ENCODE assay signal across 16 mouse cellular contexts in genomic region chr2:129214774-129215173, GRCm38 (mm10). TPM values are rescaled to one million over a fixed set of nuclear protein-coding genes. Genes with fewer than 3 reads are reported as not detected.
DNase-seq lines count a peak whose midpoint lies in the region; ATAC-seq and TF ChIP-seq lines count a peak whose summit lies in the region.
"Had no signal": no experiment of that assay in that cellular context is flagged by ENCODE, and none has a peak within 500 bp of the region (broad histone marks: within the 10 kb centered on the region; RNA-seq: fewer than 3 reads in every experiment).

No protein-coding gene starts in this region.

- H3K27ac ChIP-seq in heart, embryonic 13.5 days (replicated peaks): no peak overlapping the region
- H3K27ac ChIP-seq in MEL (ENCODE audit: control insufficient read depth, low read depth, low read length): peak overlapping the region; percentile 23
- no peak overlapping the region for H3K27ac ChIP-seq in intestine, embryonic 16.5 days (ENCODE audit: low read length)
- peak overlapping the region; percentile 55; the same call in 1 of the 2 replicates for H3K27ac ChIP-seq in liver, postnatal 0 days (ENCODE audit: low read depth)
- H3K27ac ChIP-seq: gastrocnemius, adult 2 months had no signal

- no peaks in the 10 kb centered on the region for H3K27me3 ChIP-seq in heart, embryonic 13.5 days (replicated peaks)
- H3K27me3 ChIP-seq in MEL (ENCODE audit: control insufficient read depth in 1 of 2, insufficient read depth in 2 of 2, low read length in 2 of 2): no peaks in the 10 kb centered on the region
- H3K27me3 ChIP-seq in intestine, embryonic 16.5 days (replicated peaks; ENCODE audit: control insufficient read depth, insufficient read depth, low read length): no peaks in the 10 kb centered on the region
- no peaks in the 10 kb centered on the region for H3K27me3 ChIP-seq in liver, postnatal 0 days (ENCODE audit: insufficient read depth, low read length)

- DNase-seq in heart, postnatal 25 days (ENCODE audit: low spot score): no peak
- peak; percentile 78 for DNase-seq in MEL (ENCODE audit: low read depth, low spot score)
- peak; percentile 33 for DNase-seq in liver, postnatal 0 days
- no peak for DNase-seq in thymus, postnatal 14 days
- no peak for DNase-seq in layer of hippocampus, adult 9-10 months (ENCODE audit: low spot score)
- DNase-seq: cerebellum, adult 11 months; cerebellum, postnatal 36 days; forebrain, postnatal 0 days; gastrocnemius, adult 2 months; heart, adult 18-20 months; kidney, adult 9 months; lung, postnatal 10 days; right cerebral cortex, adult 18-20 months; thymus, adult 2 months had no signal

- intact Hi-C loops in heart, postnatal 25 days (cut with DNase I): no loop called here

- peak; percentile 52; the same call in 1 of the 2 replicates for ATAC-seq in heart, embryonic 13.5 days (ENCODE audit: extremely low read depth, insufficient number of reproducible peaks, low FRiP score, low TSS enrichment)
- ATAC-seq in intestine, embryonic 16.5 days: 0 out of 2 replicates have a peak, but pooled peaks have one; percentile 39
- ATAC-seq in liver, postnatal 0 days: peak; percentile 78
- ATAC-seq: forebrain, postnatal 0 days had no signal

- 81% methylated on average over 5 of the region's 5 CpGs for WGBS in heart, embryonic 13.5 days
- WGBS in intestine, embryonic 16.5 days: 89% methylated on average over 5 of the region's 5 CpGs
- 58% methylated on average over 5 of the region's 5 CpGs for WGBS in liver, postnatal 0 days (ENCODE audit: insufficient replicate concordance)

- H3K4me2 ChIP-seq in heart, embryonic 13.5 days: no peak overlapping the region
- H3K4me2 ChIP-seq in intestine, embryonic 16.5 days (ENCODE audit: low read depth, low read length): no peak overlapping the region
- peak overlapping the region; percentile 13; the same call in 1 of the 2 replicates for H3K4me2 ChIP-seq in liver, postnatal 0 days (ENCODE audit: low read depth, low read length)

- peaks cover 32% of the 10 kb centered on the region for H3K36me3 ChIP-seq in heart, embryonic 13.5 days
- peaks cover 3 to 7% of the 10 kb centered on the region in 2 experiments for H3K36me3 ChIP-seq in MEL (ENCODE audit: control insufficient read depth in 1 of 2, insufficient read depth in 2 of 2, low read length in 2 of 2)
- H3K36me3 ChIP-seq in intestine, embryonic 16.5 days (ENCODE audit: control insufficient read depth, insufficient read depth, low read length): peaks cover 1% of the 10 kb centered on the region; the same call in 1 of the 2 replicates
- H3K36me3 ChIP-seq in liver, postnatal 0 days (replicated peaks; ENCODE audit: insufficient read depth, low read length): peaks cover 28% of the 10 kb centered on the region

- no peaks in the 10 kb centered on the region for H3K9me3 ChIP-seq in heart, embryonic 13.5 days
- no peaks in the 10 kb centered on the region for H3K9me3 ChIP-seq in MEL (replicated peaks; ENCODE audit: insufficient read depth, low read length)
- no peaks in the 10 kb centered on the region for H3K9me3 ChIP-seq in intestine, embryonic 16.5 days (ENCODE audit: control insufficient read depth, low read length)
- no peaks in the 10 kb centered on the region for H3K9me3 ChIP-seq in liver, postnatal 0 days (ENCODE audit: low read length)

- H3K4me1 ChIP-seq in heart, embryonic 13.5 days: peaks cover 11% of the 10 kb centered on the region
- peaks cover 3 to 7% of the 10 kb centered on the region in 2 experiments for H3K4me1 ChIP-seq in MEL (ENCODE audit: control insufficient read depth in 1 of 2, insufficient read depth in 2 of 2, low read length in 2 of 2)
- H3K4me1 ChIP-seq in intestine, embryonic 16.5 days (ENCODE audit: control insufficient read depth, insufficient read depth, low read length): peaks cover 9% of the 10 kb centered on the region; the same call in 1 of the 2 replicates
- H3K4me1 ChIP-seq in liver, postnatal 0 days (ENCODE audit: insufficient read depth): peaks cover 24% of the 10 kb centered on the region

- H3K79me2 ChIP-seq in MEL (ENCODE audit: control insufficient read depth, insufficient read depth, low read length, poor library complexity): no peaks in the 10 kb centered on the region

- H3K4me3 ChIP-seq in heart, embryonic 13.5 days: no peak overlapping the region
- no peak overlapping the region for H3K4me3 ChIP-seq in MEL (ENCODE audit: control insufficient read depth in 1 of 2, insufficient read depth in 1 of 2, low read depth in 2 of 2, low read length in 2 of 2)
- no peak overlapping the region for H3K4me3 ChIP-seq in intestine, embryonic 16.5 days (ENCODE audit: low read length)
- no peak overlapping the region for H3K4me3 ChIP-seq in liver, postnatal 0 days (ENCODE audit: low read depth, low read length)
- H3K4me3 ChIP-seq: gastrocnemius, adult 2 months had no signal

- H3K9ac ChIP-seq in heart, embryonic 13.5 days: no peak overlapping the region
- no peak overlapping the region for H3K9ac ChIP-seq in MEL (ENCODE audit: control insufficient read depth, low read depth, low read length, poor library complexity, severe bottlenecking)
- H3K9ac ChIP-seq in intestine, embryonic 16.5 days (ENCODE audit: low read depth, low read length): no peak overlapping the region
- H3K9ac ChIP-seq in liver, postnatal 0 days (replicated peaks): no peak overlapping the region
- H3K9ac ChIP-seq: forebrain, postnatal 0 days had no signal

- TF ChIP-seq RAD21 in MEL (IDR thresholded peaks at IDR 0.05; ENCODE audit: low read depth, low read length): no peak

- TF ChIP-seq EP300 in MEL (IDR thresholded peaks at IDR 0.05; ENCODE audit: low read depth in 1 of 2, low read length in 2 of 2): peak; percentile 38 to 65; a peak in 3 of 4 replicates
- peak; percentile 80 for TF ChIP-seq EP300 in liver, postnatal 0 days (IDR thresholded peaks at IDR 0.05; ENCODE audit: low read depth)

- no peak for TF ChIP-seq CTCF in MEL (IDR thresholded peaks at IDR 0.05 in 2 of 3, conservative IDR thresholded peaks at IDR 0.05 in 1 of 3; ENCODE audit: control insufficient read depth in 1 of 3, insufficient read depth in 1 of 3, low read depth in 2 of 3, low read length in 3 of 3, poor library complexity in 1 of 3, severe bottlenecking in 1 of 3)
- no peak for TF ChIP-seq CTCF in liver, postnatal 0 days (IDR thresholded peaks at IDR 0.05; ENCODE audit: low read depth)

- no peak for TF ChIP-seq POLR2A in MEL (IDR thresholded peaks at IDR 0.05; ENCODE audit: control insufficient read depth in 1 of 2, insufficient read depth in 1 of 2, low read depth in 1 of 2, low read length in 2 of 2, poor library complexity in 1 of 2)

TF ChIP-seq in MEL, 35 proteins besides CTCF, POLR2A, EP300 and RAD21 (continues in another document):
- TF ChIP-seq ZMIZ1 (IDR thresholded peaks at IDR 0.05; ENCODE audit: low read depth, low read length): no peak
- TF ChIP-seq TCF12 (IDR thresholded peaks at IDR 0.05; ENCODE audit: low read depth, low read length): peak; percentile 70
- TF ChIP-seq ZC3H11A (IDR thresholded peaks at IDR 0.05; ENCODE audit: low read depth, low read length): no peak
- peak; percentile 58 for TF ChIP-seq NRF1 (IDR thresholded peaks at IDR 0.05; ENCODE audit: insufficient read depth, low read depth, low read length, poor library complexity, severe bottlenecking)
- TF ChIP-seq ELF1 (IDR thresholded peaks at IDR 0.05; ENCODE audit: low read depth, low read length): no peak
- no peak for TF ChIP-seq NELFE (IDR thresholded peaks at IDR 0.05; ENCODE audit: low read depth, low read length)
- no peak for TF ChIP-seq MYC (IDR thresholded peaks at IDR 0.05; ENCODE audit: low read depth, low read length)
- TF ChIP-seq SIN3A (IDR thresholded peaks at IDR 0.05; ENCODE audit: low read length): 0 out of 2 replicates have a peak, but pooled peaks have one; percentile 34
- TF ChIP-seq TBP (IDR thresholded peaks at IDR 0.05; ENCODE audit: low read depth, low read length): no peak
- TF ChIP-seq TAL1 (IDR thresholded peaks at IDR 0.05; ENCODE audit: low read length): peak; percentile 67
- no peak for TF ChIP-seq BHLHE40 (IDR thresholded peaks at IDR 0.05; ENCODE audit: borderline replicate concordance, low read depth, low read length)
- TF ChIP-seq POLR2AphosphoS5 (IDR thresholded peaks at IDR 0.05; ENCODE audit: borderline replicate concordance, low read depth, low read length): no peak
- no peak for TF ChIP-seq GABPA (IDR thresholded peaks at IDR 0.05; ENCODE audit: low read depth, low read length)
- TF ChIP-seq SMC3 (IDR thresholded peaks at IDR 0.05; ENCODE audit: low read depth, low read length): no peak
- TF ChIP-seq CHD1 (IDR thresholded peaks at IDR 0.05; ENCODE audit: low read depth, low read length): no peak
- no peak for TF ChIP-seq ZKSCAN1 (IDR thresholded peaks at IDR 0.05; ENCODE audit: low read depth, low read length)
- TF ChIP-seq USF1 (IDR thresholded peaks at IDR 0.05; ENCODE audit: low read depth, low read length): no peak
- TF ChIP-seq MEF2A (IDR thresholded peaks at IDR 0.05; ENCODE audit: extremely low read depth, insufficient replicate concordance, low read depth, low read length, poor library complexity, severe bottlenecking): no peak
- no peak for TF ChIP-seq MYB (IDR thresholded peaks at IDR 0.05; ENCODE audit: low read depth, low read length)
- no peak for TF ChIP-seq MXI1 (IDR thresholded peaks at IDR 0.05; ENCODE audit: low read depth, low read length)
- no peak for TF ChIP-seq KAT2A (conservative IDR thresholded peaks at IDR 0.05; ENCODE audit: low read depth, low read length)
- no peak for TF ChIP-seq JUND (IDR thresholded peaks at IDR 0.05; ENCODE audit: low read depth, low read length)
- TF ChIP-seq E2F4 (IDR thresholded peaks at IDR 0.05; ENCODE audit: borderline replicate concordance, low read depth, low read length): no peak
- no peak for TF ChIP-seq MAZ (IDR thresholded peaks at IDR 0.05; ENCODE audit: low read depth, low read length)
- TF ChIP-seq ZNF384 (IDR thresholded peaks at IDR 0.05; ENCODE audit: low read depth, low read length): peak; percentile 69
- no peak for TF ChIP-seq UBTF (IDR thresholded peaks at IDR 0.05; ENCODE audit: borderline replicate concordance, insufficient read depth, low read depth, low read length)
- no peak for TF ChIP-seq MAFK (IDR thresholded peaks at IDR 0.05; ENCODE audit: borderline replicate concordance, low read depth, low read length)
- no peak for TF ChIP-seq POLR2AphosphoS2 (IDR thresholded peaks at IDR 0.05; ENCODE audit: low read length)

RNA-seq across cellular contexts. Expression of gene Slc20a1, which starts 16.2 kb away (rescaled TPM):
- 24.9 and 29.9 TPM in 2 replicates for polyA plus RNA-seq in heart, embryonic 13.5 days (2015; fragmentation: Nextera tagmentation; extraction: Ambion mirVana)
- total RNA-seq in heart, postnatal 25 days (2021): 10 to 100 TPM; 11.3 to 12.4 TPM
- total RNA-seq in MEL (2012; rRNA removed): 44.9 and 69.4 TPM in 2 replicates
- polyA plus RNA-seq in MEL (2012; ENCODE audit: insufficient read depth in 1 of 2, insufficient read length in 2 of 2, low read depth in 1 of 2, low replicate concordance in 2 of 2, missing spikeins in 1 of 2): 10 to 100 TPM in 1 of 2 experiments, not detected in 1; 80.7 TPM
- 28.8 and 30.4 TPM in 2 replicates for polyA plus RNA-seq in intestine, embryonic 16.5 days (2015; fragmentation: Nextera tagmentation; extraction: Ambion mirVana)
- polyA plus RNA-seq in liver, postnatal 0 days (2015; fragmentation: Nextera tagmentation; extraction: Ambion mirVana): 20.2 and 24.9 TPM in 2 replicates

Comparison
In these comparisons a context has a peak if more than half of its experiments do, and no peak if none do; other contexts are left out.
1. H3K27ac ChIP-seq: peak in MEL (single experiment) and liver, postnatal 0 days (single experiment); none in heart, embryonic 13.5 days (single experiment) and intestine, embryonic 16.5 days (single experiment).
2. DNase-seq: peak in MEL (single experiment) and liver, postnatal 0 days (single experiment); none in heart, postnatal 25 days (single experiment), thymus, postnatal 14 days (single experiment) and layer of hippocampus, adult 9-10 months (single experiment).
3. Peak in every context shown above with its lines, with median percentiles within 50 percentile points of each other: ATAC-seq.